Mouse (Mus musculus): ENCODE results near the gene Vav3. TPM values are rescaled to one million over a fixed set of nuclear protein-coding genes. Genes with fewer than 3 reads are reported as not detected.
"Not testable (repeated sequence)": the region's sequence is repeated elsewhere in the genome, so short reads cannot be mapped to it uniquely, and the experiment has no call there.

Vav3 gene
- polyA plus RNA-seq, 1 experiment: 2.6 TPM

GRCm38 (mm10) chr3:109421019-109421418 is 80.6 kb downstream of the Vav3 start:
- TF ChIP-seq CTCF (IDR thresholded peaks at IDR 0.05; ENCODE audit: borderline replicate concordance, insufficient read depth, low read length) (no peak), POLR2A (IDR thresholded peaks at IDR 0.05; ENCODE audit: low read depth, low read length) (no peak)
- Histone ChIP-seq H3K27ac (ENCODE audit: insufficient read depth, low read length) (no peak overlapping the region), H3K4me3 (ENCODE audit: insufficient read depth, low read length) (no peak overlapping the region), H3K4me1 (ENCODE audit: control insufficient read depth, insufficient read depth, low read length) (no peaks in the 10 kb centered on the region)

- Histone ChIP-seq H3K27ac (ENCODE audit: insufficient read depth, low read length) (no peak overlapping the region), H3K4me3 (ENCODE audit: insufficient read depth, low read length) (no peak overlapping the region), H3K4me1 (ENCODE audit: control insufficient read depth, insufficient read depth, low read length) (no peaks in the 10 kb centered on the region)
- no peak for TF ChIP-seq CTCF (IDR thresholded peaks at IDR 0.05; ENCODE audit: borderline replicate concordance, insufficient read depth, low read length)
- TF ChIP-seq POLR2A (IDR thresholded peaks at IDR 0.05; ENCODE audit: low read depth, low read length): no peak
Observed at GRCm38 (mm10) chr3:109423440-109424079, 83.1 kb downstream of the Vav3 start.

GRCm38 (mm10) chr3:109431285-109431684 is 90.8 kb downstream of the Vav3 start:
- no peak overlapping the region for H3K27ac ChIP-seq (ENCODE audit: insufficient read depth, low read length)

GRCm38 (mm10) chr3:109438552-109438951 is 98.1 kb downstream of the Vav3 start:
- TF ChIP-seq CTCF (IDR thresholded peaks at IDR 0.05; ENCODE audit: borderline replicate concordance, insufficient read depth, low read length): no peak
- no peak for TF ChIP-seq POLR2A (IDR thresholded peaks at IDR 0.05; ENCODE audit: low read depth, low read length)
- Histone ChIP-seq H3K4me1 (ENCODE audit: control insufficient read depth, insufficient read depth, low read length) (no peaks in the 10 kb centered on the region), H3K27ac (ENCODE audit: insufficient read depth, low read length) (no peak overlapping the region), H3K4me3 (ENCODE audit: insufficient read depth, low read length) (no peak overlapping the region)

More at GRCm38 (mm10) chr3:109431285-109431684, 90.8 kb downstream of the Vav3 start:
- no peak overlapping the region for H3K4me3 ChIP-seq (ENCODE audit: insufficient read depth, low read length)
- no peaks in the 10 kb centered on the region for H3K4me1 ChIP-seq (ENCODE audit: control insufficient read depth, insufficient read depth, low read length)
- no peak for TF ChIP-seq CTCF (IDR thresholded peaks at IDR 0.05; ENCODE audit: borderline replicate concordance, insufficient read depth, low read length)
- TF ChIP-seq POLR2A (IDR thresholded peaks at IDR 0.05; ENCODE audit: low read depth, low read length): no peak

GRCm38 (mm10) chr3:109439253-109439652 is 98.8 kb downstream of the Vav3 start:
- no peak overlapping the region for H3K4me3 ChIP-seq (ENCODE audit: insufficient read depth, low read length)

GRCm38 (mm10) chr3:109440001-109440400 is 99.5 kb downstream of the Vav3 start:
- Histone ChIP-seq H3K27ac (ENCODE audit: insufficient read depth, low read length) (no peak overlapping the region), H3K4me3 (ENCODE audit: insufficient read depth, low read length) (no peak overlapping the region), H3K4me1 (ENCODE audit: control insufficient read depth, insufficient read depth, low read length) (no peaks in the 10 kb centered on the region)
- TF ChIP-seq CTCF (IDR thresholded peaks at IDR 0.05; ENCODE audit: borderline replicate concordance, insufficient read depth, low read length): no peak
- no peak for TF ChIP-seq POLR2A (IDR thresholded peaks at IDR 0.05; ENCODE audit: low read depth, low read length)

More at GRCm38 (mm10) chr3:109439253-109439652, 98.8 kb downstream of the Vav3 start:
- no peak for TF ChIP-seq POLR2A (IDR thresholded peaks at IDR 0.05; ENCODE audit: low read depth, low read length)
- no peak for TF ChIP-seq CTCF (IDR thresholded peaks at IDR 0.05; ENCODE audit: borderline replicate concordance, insufficient read depth, low read length)
- Histone ChIP-seq H3K27ac (ENCODE audit: insufficient read depth, low read length) (no peak overlapping the region), H3K4me1 (ENCODE audit: control insufficient read depth, insufficient read depth, low read length) (no peaks in the 10 kb centered on the region)

- TF ChIP-seq CTCF (IDR thresholded peaks at IDR 0.05; ENCODE audit: borderline replicate concordance, insufficient read depth, low read length) (no peak), POLR2A (IDR thresholded peaks at IDR 0.05; ENCODE audit: low read depth, low read length) (no peak)
- H3K4me1 ChIP-seq (ENCODE audit: control insufficient read depth, insufficient read depth, low read length): no peaks in the 10 kb centered on the region
- no peak overlapping the region for H3K4me3 ChIP-seq (ENCODE audit: insufficient read depth, low read length)
- no peak overlapping the region for H3K27ac ChIP-seq (ENCODE audit: insufficient read depth, low read length)
Observed at GRCm38 (mm10) chr3:109444077-109444476, 103.6 kb downstream of the Vav3 start.

- TF ChIP-seq CTCF (IDR thresholded peaks at IDR 0.05; ENCODE audit: borderline replicate concordance, insufficient read depth, low read length) (no peak), POLR2A (IDR thresholded peaks at IDR 0.05; ENCODE audit: low read depth, low read length) (no peak)
- H3K4me1 ChIP-seq (ENCODE audit: control insufficient read depth, insufficient read depth, low read length): no peaks in the 10 kb centered on the region
- no peak overlapping the region for H3K27ac ChIP-seq (ENCODE audit: insufficient read depth, low read length)
- no peak overlapping the region for H3K4me3 ChIP-seq (ENCODE audit: insufficient read depth, low read length)
Observed at GRCm38 (mm10) chr3:109446903-109447302, 106.5 kb downstream of the Vav3 start.

GRCm38 (mm10) chr3:109448249-109448648 is 107.8 kb downstream of the Vav3 start:
- H3K4me3 ChIP-seq (ENCODE audit: insufficient read depth, low read length); H3K4me1 ChIP-seq (ENCODE audit: control insufficient read depth, insufficient read depth, low read length); H3K27ac ChIP-seq (ENCODE audit: insufficient read depth, low read length): not testable (repeated sequence)

- no peak overlapping the region for H3K4me3 ChIP-seq (ENCODE audit: insufficient read depth, low read length)
- H3K4me1 ChIP-seq (ENCODE audit: control insufficient read depth, insufficient read depth, low read length): no peaks in the 10 kb centered on the region
- no peak overlapping the region for H3K27ac ChIP-seq (ENCODE audit: insufficient read depth, low read length)
- no peak for TF ChIP-seq CTCF (IDR thresholded peaks at IDR 0.05; ENCODE audit: borderline replicate concordance, insufficient read depth, low read length)
- TF ChIP-seq POLR2A (IDR thresholded peaks at IDR 0.05; ENCODE audit: low read depth, low read length): no peak
Observed at GRCm38 (mm10) chr3:109451966-109452365, 111.5 kb downstream of the Vav3 start.

Measured in embryonic fibroblast, embryonic 13.5 days (primary cell).